Mouse (Mus musculus) yolk sac, embryonic 10.5 days (tissue): ENCODE measurements around the gene Man2c1.

Experiments used
- DNase-seq: peaks from one replicate; pipeline ENCODE4 v3.0.0-alpha.2; 2017; ENCODE audit warnings: low spot score

Man2c1 gene

GRCm38 (mm10) chr9:57130577-57131433 is at the start of gene Man2c1:
TSS of gene Man2c1 (plus strand) at chr9:57130690.
- peak; percentile 92 for DNase-seq

- peak; percentile 72 for DNase-seq
Observed at GRCm38 (mm10) chr9:57082236-57082635, 48.3 kb upstream of the Man2c1 start.

- no peak for DNase-seq
Observed at GRCm38 (mm10) chr9:57117261-57117755, 13.2 kb upstream of the Man2c1 start.

- DNase-seq = no peak
Observed at GRCm38 (mm10) chr9:57129641-57130040, 849 bp upstream of the Man2c1 start.

GRCm38 (mm10) chr9:57137246-57137645 is 6.8 kb downstream of the Man2c1 start:
- DNase-seq = no peak

- DNase-seq = no peak
Observed at GRCm38 (mm10) chr9:57137777-57138176, 7.3 kb downstream of the Man2c1 start.

GRCm38 (mm10) chr9:57138507-57138906 is 8.0 kb downstream of the Man2c1 start:
- DNase-seq = no peak

GRCm38 (mm10) chr9:57139110-57139509 is 8.6 kb downstream of the Man2c1 start:
- DNase-seq = no peak

- DNase-seq = no peak
Observed at GRCm38 (mm10) chr9:57139571-57139970, 9.1 kb downstream of the Man2c1 start.

- no peak for DNase-seq
Observed at GRCm38 (mm10) chr9:57141417-57142353, 11.2 kb downstream of the Man2c1 start.

GRCm38 (mm10) chr9:57143212-57143611 is 12.7 kb downstream of the Man2c1 start:
- no peak for DNase-seq

- no peak for DNase-seq
Observed at GRCm38 (mm10) chr9:57144830-57145229, 14.3 kb downstream of the Man2c1 start.

- DNase-seq = no peak
Observed at GRCm38 (mm10) chr9:57146451-57147066, 16.1 kb downstream of the Man2c1 start.

GRCm38 (mm10) chr9:57147205-57148143 is 17.0 kb downstream of the Man2c1 start:
- DNase-seq = peak; percentile 40

- peak; percentile 91 for DNase-seq
Observed at GRCm38 (mm10) chr9:57148144-57148878, 17.8 kb downstream of the Man2c1 start, which contains the start of gene Neil1. TSS of gene Neil1 (minus strand) at chr9:57148305.

- no peak for DNase-seq
Observed at GRCm38 (mm10) chr9:57149021-57149420, 18.5 kb downstream of the Man2c1 start.

GRCm38 (mm10) chr9:57150192-57150591 is 19.7 kb downstream of the Man2c1 start:
- DNase-seq = no peak

GRCm38 (mm10) chr9:57152331-57152730 is 21.8 kb downstream of the Man2c1 start:
- no peak for DNase-seq

GRCm38 (mm10) chr9:57156383-57156782 is 25.9 kb downstream of the Man2c1 start:
- no peak for DNase-seq

- no peak for DNase-seq
Observed at GRCm38 (mm10) chr9:57156823-57157222, 26.3 kb downstream of the Man2c1 start.
